Mouse (Mus musculus) CD4-positive, CD25-positive, alpha-beta regulatory T cell, adult 4 months (primary cell): ENCODE measurements around the gene Olfr1032. TPM values are rescaled to one million over a fixed set of nuclear protein-coding genes. Genes with fewer than 3 reads are reported as not detected.
"Not testable (repeated sequence)": the region's sequence is repeated elsewhere in the genome, so short reads cannot be mapped to it uniquely, and the experiment has no call there.

Source experiments
- ATAC-seq: one replicate; pipeline ENCODE4 v1.8.0; 2017
- polyA plus RNA-seq, 2 experiments: library from polyadenylated mRNA; unstranded; fragments of 100-300 nt; shearing (Covaris generic); gene quantifications; one replicate each; pipeline ENCODE4 v1.2.1; 2017

The Olfr1032 gene
- not detected for polyA plus RNA-seq

GRCm38 (mm10) chr2:86005240-86005639 lies at the start of gene Olfr1032:
TSS of gene Olfr1032 (plus strand) at chr2:86005540.
- no peak for ATAC-seq

GRCm38 (mm10) chr2:85973595-85973994 lies 31.7 kb upstream of the Olfr1032 start, which contains the start of gene Olfr1029:
TSS of gene Olfr1029 (plus strand) at chr2:85973895.
- no peak for ATAC-seq

GRCm38 (mm10) chr2:85978976-85979375 lies 26.4 kb upstream of the Olfr1032 start, which contains the start of gene Olfr1030:
TSS of gene Olfr1030 (plus strand) at chr2:85979276.
- ATAC-seq, result no peak

- no peak for ATAC-seq
Observed at GRCm38 (mm10) chr2:85990004-85990403, 15.3 kb upstream of the Olfr1032 start, which contains the start of gene Olfr1031. TSS of gene Olfr1031 (plus strand) at chr2:85990304.

GRCm38 (mm10) chr2:86020406-86020805 lies 15.1 kb downstream of the Olfr1032 start, which contains the start of gene Olfr1033:
TSS of gene Olfr1033 (plus strand) at chr2:86020633.
- not testable (repeated sequence) for ATAC-seq

GRCm38 (mm10) chr2:86021518-86021917 lies 16.2 kb downstream of the Olfr1032 start:
- ATAC-seq, result not testable (repeated sequence)

- no peak for ATAC-seq
Observed at GRCm38 (mm10) chr2:86045561-86045960, 40.2 kb downstream of the Olfr1032 start, which contains the start of gene Olfr1034. TSS of gene Olfr1034 (plus strand) at chr2:86045861.

- ATAC-seq, result not testable (repeated sequence)
Observed at GRCm38 (mm10) chr2:86050777-86051176, 45.4 kb downstream of the Olfr1032 start.

Other genes starting within 250 kb of the Olfr1032 start
- not detected for gene Olfr1012, start 242.8 kb upstream of the Olfr1032 start, polyA plus RNA-seq
- gene Olfr1013, start 238.4 kb upstream of the Olfr1032 start, polyA plus RNA-seq, result not detected
- gene Olfr1014, start 232.8 kb upstream of the Olfr1032 start, polyA plus RNA-seq, result not detected
- gene Olfr1015, start 223.5 kb upstream of the Olfr1032 start, polyA plus RNA-seq, result not detected
- not detected for gene Olfr1016, start 203.0 kb upstream of the Olfr1032 start, polyA plus RNA-seq
- gene Olfr1018, start 187.1 kb upstream of the Olfr1032 start, polyA plus RNA-seq, result not detected
- not detected for gene Olfr1019, start 160.1 kb upstream of the Olfr1032 start, polyA plus RNA-seq
- gene Olfr1020, start 158.5 kb upstream of the Olfr1032 start, polyA plus RNA-seq, result not detected
- not detected for gene Olfr1022, start 136.9 kb upstream of the Olfr1032 start, polyA plus RNA-seq
- not detected for gene Olfr1023, start 119.9 kb upstream of the Olfr1032 start, polyA plus RNA-seq
- gene Olfr1024, start 100.5 kb upstream of the Olfr1032 start, polyA plus RNA-seq, result not detected
- not detected for gene Olfr1025-ps1, start 90.3 kb upstream of the Olfr1032 start, polyA plus RNA-seq
- gene Olfr1026, start 84.0 kb upstream of the Olfr1032 start, polyA plus RNA-seq, result not detected
- not detected for gene Olfr1028, start 55.1 kb upstream of the Olfr1032 start, polyA plus RNA-seq
- gene Olfr1029, start 31.6 kb upstream of the Olfr1032 start, polyA plus RNA-seq, result not detected
- gene Olfr1030, start 26.3 kb upstream of the Olfr1032 start, polyA plus RNA-seq, result not detected
- not detected for gene Olfr1031, start 15.2 kb upstream of the Olfr1032 start, polyA plus RNA-seq
- not detected for gene Olfr1033, start 15.1 kb downstream of the Olfr1032 start, polyA plus RNA-seq
- gene Olfr1034, start 40.3 kb downstream of the Olfr1032 start, polyA plus RNA-seq, result not detected
- not detected for gene Olfr1036, start 68.5 kb downstream of the Olfr1032 start, polyA plus RNA-seq
- gene Olfr1037, start 81.8 kb downstream of the Olfr1032 start, polyA plus RNA-seq, result not detected
- gene Olfr1039, start 130.4 kb downstream of the Olfr1032 start, polyA plus RNA-seq, result not detected
- not detected for gene Olfr1040, start 141.2 kb downstream of the Olfr1032 start, polyA plus RNA-seq
- gene Olfr1042, start 156.3 kb downstream of the Olfr1032 start, polyA plus RNA-seq, result not detected
- not detected for gene Olfr1043, start 162.0 kb downstream of the Olfr1032 start, polyA plus RNA-seq
- gene Olfr1044, start 172.3 kb downstream of the Olfr1032 start, polyA plus RNA-seq, result not detected
- not detected for gene Olfr52, start 180.1 kb downstream of the Olfr1032 start, polyA plus RNA-seq
- not detected for gene Olfr1045, start 197.5 kb downstream of the Olfr1032 start, polyA plus RNA-seq
- gene Olfr1046, start 213.8 kb downstream of the Olfr1032 start, polyA plus RNA-seq, result not detected
- not detected for gene Olfr1047, start 225.9 kb downstream of the Olfr1032 start, polyA plus RNA-seq
- not detected for gene Olfr1048, start 234.7 kb downstream of the Olfr1032 start, polyA plus RNA-seq